Mouse (Mus musculus): ENCODE data around the gene Pan3. TPM values are rescaled to one million over a fixed set of nuclear protein-coding genes. Genes with fewer than 3 reads are reported as not detected.
A peak's percentile ranks its signal among the peaks of the same experiment; 100 is the strongest.

Pan3 gene
- polyA plus RNA-seq, 1 experiment from 2014 or later: 98.3 TPM

DNA sequence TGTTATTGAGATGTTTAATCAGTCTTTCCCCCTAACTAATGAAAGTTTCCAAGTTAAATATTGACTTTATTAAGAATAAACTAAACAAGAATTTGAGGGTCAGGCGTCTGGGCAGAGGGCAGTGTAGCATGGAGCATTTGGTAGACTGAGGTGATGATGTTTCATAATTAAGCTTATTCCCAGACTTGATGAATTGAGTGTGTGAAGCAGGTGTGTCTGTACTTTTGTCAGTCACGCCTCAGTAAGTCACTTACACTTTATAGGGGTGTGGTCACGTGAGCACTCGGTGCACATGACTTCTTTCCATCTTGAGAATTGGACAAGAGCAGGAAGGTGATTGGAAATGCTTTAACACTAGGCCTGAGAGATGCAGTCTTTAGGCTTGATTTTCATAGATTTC lies 26.5 kb downstream of the Pan3 start:
- H3K9ac ChIP-seq (replicated peaks; ENCODE audit: low read depth, low read length): no peak overlapping the region
- WGBS: 79% methylated on average over 4 of the region's 4 CpGs
- H3K4me2 ChIP-seq (replicated peaks; ENCODE audit: low read depth, low read length): no peak overlapping the region
- ATAC-seq (ENCODE audit: insufficient number of reproducible peaks, insufficient read depth, low FRiP score, low read depth): no peak
- H3K36me3 ChIP-seq (ENCODE audit: control insufficient read depth, insufficient read depth, low read length): peaks cover 13% of the 10 kb centered on the region
- no peak overlapping the region for H3K27ac ChIP-seq (ENCODE audit: low read length)
- no peaks in the 10 kb centered on the region for H3K27me3 ChIP-seq (ENCODE audit: control insufficient read depth, insufficient read depth, low read length)
- H3K9me3 ChIP-seq (ENCODE audit: control insufficient read depth, low read depth, low read length): no peaks in the 10 kb centered on the region
- H3K4me1 ChIP-seq (ENCODE audit: control insufficient read depth, insufficient read depth, low read length): 0 out of 2 replicates have a peak, but pooled peaks cover 3% of the 10 kb centered on the region
- no peak overlapping the region for H3K4me3 ChIP-seq (ENCODE audit: low read depth, low read length)

DNA sequence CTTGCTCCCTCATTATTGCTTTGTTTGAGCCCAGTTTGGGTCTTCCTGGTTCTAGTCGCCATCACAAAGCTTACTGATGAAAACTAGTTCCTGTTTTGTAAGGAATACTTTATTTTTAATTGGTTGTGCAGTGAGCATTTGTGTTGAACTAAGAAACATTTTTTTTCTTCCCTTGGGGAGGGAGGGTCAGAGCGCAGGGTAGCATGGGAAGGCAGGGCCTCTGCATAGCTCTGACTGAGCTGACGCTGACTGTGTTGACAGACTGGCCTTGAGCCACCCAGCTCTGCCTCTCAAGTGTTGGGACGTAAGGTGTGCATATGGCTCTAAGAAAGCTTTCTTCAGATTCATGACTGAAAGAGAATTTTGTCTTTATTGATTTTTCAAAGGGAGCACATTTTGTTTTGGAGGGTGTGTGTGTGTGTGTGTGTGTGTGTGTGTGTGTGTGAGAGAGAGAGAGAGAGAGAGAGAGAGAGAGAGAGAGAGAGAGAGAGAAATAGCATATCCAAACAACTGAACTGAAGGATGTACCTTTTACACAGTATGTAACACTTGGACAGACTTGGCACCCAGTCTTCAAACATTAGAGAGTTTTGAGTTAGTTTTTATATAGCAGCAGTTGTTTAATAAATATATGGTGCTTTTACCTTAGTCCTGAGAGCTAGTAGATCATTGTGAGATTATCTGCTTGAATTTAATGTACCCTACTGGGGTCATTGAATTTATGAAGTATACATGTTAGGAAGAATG lies 30.0 kb downstream of the Pan3 start:
- peaks cover 4% of the 10 kb centered on the region; the same call in 1 of the 2 replicates for H3K36me3 ChIP-seq (ENCODE audit: control insufficient read depth, insufficient read depth, low read length)
- no peaks in the 10 kb centered on the region for H3K9me3 ChIP-seq (ENCODE audit: control insufficient read depth, low read depth, low read length)
- H3K27ac ChIP-seq (ENCODE audit: low read length): no peak overlapping the region
- no peak overlapping the region for H3K4me3 ChIP-seq (ENCODE audit: low read depth, low read length)
- WGBS: 57% methylated on average over 4 of the region's 4 CpGs
- no peak overlapping the region for H3K9ac ChIP-seq (replicated peaks; ENCODE audit: low read depth, low read length)
- H3K27me3 ChIP-seq (ENCODE audit: control insufficient read depth, insufficient read depth, low read length): no peaks in the 10 kb centered on the region
- ATAC-seq (ENCODE audit: insufficient number of reproducible peaks, insufficient read depth, low FRiP score, low read depth): peak; percentile 76; the same call in 1 of the 2 replicates
- 0 out of 2 replicates have a peak, but pooled peaks cover 3% of the 10 kb centered on the region for H3K4me1 ChIP-seq (ENCODE audit: control insufficient read depth, insufficient read depth, low read length)
- no peak overlapping the region for H3K4me2 ChIP-seq (replicated peaks; ENCODE audit: low read depth, low read length)

- H3K4me3 ChIP-seq (ENCODE audit: low read depth, low read length): no peak overlapping the region
- no peak overlapping the region for H3K27ac ChIP-seq (ENCODE audit: low read length)
- no peak overlapping the region for H3K9ac ChIP-seq (replicated peaks; ENCODE audit: low read depth, low read length)
- no peak overlapping the region for H3K4me2 ChIP-seq (replicated peaks; ENCODE audit: low read depth, low read length)
- WGBS: 76% methylated on average over 3 of the region's 3 CpGs
- 0 out of 2 replicates have a peak, but pooled peaks cover 3% of the 10 kb centered on the region for H3K4me1 ChIP-seq (ENCODE audit: control insufficient read depth, insufficient read depth, low read length)
- H3K27me3 ChIP-seq (ENCODE audit: control insufficient read depth, insufficient read depth, low read length): no peaks in the 10 kb centered on the region
- ATAC-seq (ENCODE audit: insufficient number of reproducible peaks, insufficient read depth, low FRiP score, low read depth): no peak
- no peaks in the 10 kb centered on the region for H3K9me3 ChIP-seq (ENCODE audit: control insufficient read depth, low read depth, low read length)
- no peaks in the 10 kb centered on the region; the same call in 1 of the 2 replicates for H3K36me3 ChIP-seq (ENCODE audit: control insufficient read depth, insufficient read depth, low read length)
These were observed 33.3 kb downstream of the Pan3 start for GRCm38 (mm10) chr5:147463251-147463650.

DNA sequence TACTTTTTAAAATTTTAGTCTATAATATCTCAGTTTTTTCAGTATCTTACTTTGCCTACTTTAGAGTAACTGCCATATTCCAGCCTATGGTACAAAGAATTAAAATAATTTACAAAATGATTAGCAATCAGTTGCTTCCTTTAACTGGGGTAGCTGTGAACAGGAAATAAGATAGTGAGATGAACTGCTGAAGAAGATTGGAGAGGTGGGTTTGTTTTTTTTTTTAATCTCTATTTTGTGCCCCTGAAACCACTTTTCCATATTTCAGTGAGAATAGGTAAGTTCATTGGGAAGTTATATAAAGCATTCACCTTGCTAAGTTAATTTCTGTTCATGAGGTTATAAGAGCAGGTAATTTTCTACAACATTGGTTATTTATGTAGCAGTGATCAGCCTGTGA lies 36.4 kb downstream of the Pan3 start:
- no peaks in the 10 kb centered on the region for H3K27me3 ChIP-seq (ENCODE audit: control insufficient read depth, insufficient read depth, low read length)
- no peak overlapping the region for H3K4me3 ChIP-seq (ENCODE audit: low read depth, low read length)
- H3K9ac ChIP-seq (replicated peaks; ENCODE audit: low read depth, low read length): no peak overlapping the region
- no peak for ATAC-seq (ENCODE audit: insufficient number of reproducible peaks, insufficient read depth, low FRiP score, low read depth)
- no peak overlapping the region for H3K4me2 ChIP-seq (replicated peaks; ENCODE audit: low read depth, low read length)
- no peaks in the 10 kb centered on the region for H3K9me3 ChIP-seq (ENCODE audit: control insufficient read depth, low read depth, low read length)
- H3K27ac ChIP-seq (ENCODE audit: low read length): no peak overlapping the region
- no peaks in the 10 kb centered on the region for H3K4me1 ChIP-seq (ENCODE audit: control insufficient read depth, insufficient read depth, low read length)
- no peaks in the 10 kb centered on the region; the same call in 1 of the 2 replicates for H3K36me3 ChIP-seq (ENCODE audit: control insufficient read depth, insufficient read depth, low read length)

DNA sequence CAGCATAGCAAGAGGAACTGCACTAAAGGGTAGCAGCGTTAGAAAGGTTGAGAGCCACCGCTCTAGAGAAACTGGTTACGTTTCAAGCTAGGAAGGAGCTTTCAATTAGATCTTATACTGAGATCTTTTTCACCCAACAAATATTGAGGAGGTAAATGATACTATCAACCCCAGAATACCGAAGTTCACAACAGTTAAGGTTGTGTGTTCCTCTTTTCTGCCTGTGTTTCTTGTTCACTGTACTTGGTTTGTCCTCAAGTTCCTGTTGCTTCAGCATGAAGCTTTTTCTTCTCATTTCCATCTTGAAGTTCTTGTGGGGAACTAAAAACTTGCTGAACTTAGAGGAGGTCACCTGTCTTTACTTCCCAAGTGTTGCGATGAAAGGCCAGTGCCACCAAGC lies 41.2 kb downstream of the Pan3 start:
- Histone ChIP-seq H3K4me2 (replicated peaks; ENCODE audit: low read depth, low read length) (no peak overlapping the region), H3K4me1 (ENCODE audit: control insufficient read depth, insufficient read depth, low read length) (no peaks in the 10 kb centered on the region), H3K27me3 (ENCODE audit: control insufficient read depth, insufficient read depth, low read length) (no peaks in the 10 kb centered on the region), H3K9me3 (ENCODE audit: control insufficient read depth, low read depth, low read length) (no peaks in the 10 kb centered on the region), H3K4me3 (ENCODE audit: low read depth, low read length) (no peak overlapping the region), H3K27ac (ENCODE audit: low read length) (no peak overlapping the region), H3K36me3 (ENCODE audit: control insufficient read depth, insufficient read depth, low read length) (no peaks in the 10 kb centered on the region), H3K9ac (replicated peaks; ENCODE audit: low read depth, low read length) (no peak overlapping the region)
- no peak for ATAC-seq (ENCODE audit: insufficient number of reproducible peaks, insufficient read depth, low FRiP score, low read depth)
- WGBS: 92% methylated on average over 5 of the region's 5 CpGs

DNA sequence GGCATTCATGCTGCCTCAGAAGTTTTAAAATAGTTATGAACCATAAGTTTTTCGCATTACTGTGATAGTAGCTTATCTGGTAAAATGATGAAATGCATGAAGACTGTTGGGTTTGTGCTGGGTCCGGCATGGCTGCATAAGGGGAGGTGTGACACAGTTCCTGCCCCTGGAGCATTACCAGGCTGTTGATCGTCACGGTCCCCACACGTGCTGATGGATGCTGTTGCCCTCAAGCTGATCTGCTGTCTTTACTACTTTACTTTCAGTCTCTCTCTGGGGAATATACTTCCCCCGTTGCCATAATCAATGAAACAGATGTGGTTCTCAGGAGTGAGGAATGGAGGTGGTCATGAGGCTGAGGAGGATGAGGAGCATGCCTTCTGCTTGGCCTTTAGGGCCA lies 43.1 kb downstream of the Pan3 start:
- Histone ChIP-seq H3K36me3 (ENCODE audit: control insufficient read depth, insufficient read depth, low read length) (no peaks in the 10 kb centered on the region), H3K27me3 (ENCODE audit: control insufficient read depth, insufficient read depth, low read length) (no peaks in the 10 kb centered on the region), H3K4me1 (ENCODE audit: control insufficient read depth, insufficient read depth, low read length) (no peaks in the 10 kb centered on the region), H3K4me3 (ENCODE audit: low read depth, low read length) (no peak overlapping the region), H3K4me2 (replicated peaks; ENCODE audit: low read depth, low read length) (no peak overlapping the region), H3K27ac (ENCODE audit: low read length) (no peak overlapping the region), H3K9ac (replicated peaks; ENCODE audit: low read depth, low read length) (no peak overlapping the region), H3K9me3 (ENCODE audit: control insufficient read depth, low read depth, low read length) (no peaks in the 10 kb centered on the region)
- WGBS: 80% methylated on average over 6 of the region's 6 CpGs
- ATAC-seq (ENCODE audit: insufficient number of reproducible peaks, insufficient read depth, low FRiP score, low read depth): no peak

GRCm38 (mm10) chr5:147473856-147474255 lies 43.9 kb downstream of the Pan3 start:
- Histone ChIP-seq H3K4me3 (ENCODE audit: low read depth, low read length) (no peak overlapping the region), H3K27ac (ENCODE audit: low read length) (no peak overlapping the region), H3K36me3 (ENCODE audit: control insufficient read depth, insufficient read depth, low read length) (no peaks in the 10 kb centered on the region), H3K27me3 (ENCODE audit: control insufficient read depth, insufficient read depth, low read length) (no peaks in the 10 kb centered on the region), H3K4me2 (replicated peaks; ENCODE audit: low read depth, low read length) (no peak overlapping the region), H3K9ac (replicated peaks; ENCODE audit: low read depth, low read length) (no peak overlapping the region), H3K9me3 (ENCODE audit: control insufficient read depth, low read depth, low read length) (no peaks in the 10 kb centered on the region), H3K4me1 (ENCODE audit: control insufficient read depth, insufficient read depth, low read length) (no peaks in the 10 kb centered on the region)
- ATAC-seq (ENCODE audit: insufficient number of reproducible peaks, insufficient read depth, low FRiP score, low read depth): no peak
- 85% methylated on average over 3 of the region's 3 CpGs for WGBS

GRCm38 (mm10) chr5:147476109-147476508 lies 46.1 kb downstream of the Pan3 start:
- WGBS: 91% methylated on average over 5 of the region's 5 CpGs

DNA sequence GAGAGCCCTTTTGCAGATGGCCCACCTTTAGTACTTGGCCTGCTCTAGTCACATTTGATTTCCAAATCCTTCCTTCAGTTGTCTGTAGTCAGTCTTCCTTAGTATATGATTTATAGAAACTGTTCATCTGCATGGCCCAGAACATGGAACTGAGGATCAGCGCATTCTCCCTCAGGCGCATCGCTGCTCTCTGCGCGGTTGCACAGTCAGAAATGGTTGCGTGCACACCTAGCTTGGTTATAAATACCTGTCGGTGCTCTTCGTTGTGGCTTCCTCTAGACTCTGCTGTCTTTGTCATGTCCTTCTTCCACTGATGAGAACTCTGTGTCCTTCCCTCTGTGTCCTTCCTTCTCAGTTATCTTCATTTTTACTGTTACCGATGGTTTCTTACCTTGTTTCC lies 47.1 kb downstream of the Pan3 start:
- no peaks in the 10 kb centered on the region for H3K27me3 ChIP-seq (ENCODE audit: control insufficient read depth, insufficient read depth, low read length)
- H3K4me3 ChIP-seq (ENCODE audit: low read depth, low read length): no peak overlapping the region
- no peak for ATAC-seq (ENCODE audit: insufficient number of reproducible peaks, insufficient read depth, low FRiP score, low read depth)
- H3K36me3 ChIP-seq (ENCODE audit: control insufficient read depth, insufficient read depth, low read length): no peaks in the 10 kb centered on the region
- H3K27ac ChIP-seq (ENCODE audit: low read length): no peak overlapping the region
- H3K4me1 ChIP-seq (ENCODE audit: control insufficient read depth, insufficient read depth, low read length): no peaks in the 10 kb centered on the region
- H3K9me3 ChIP-seq (ENCODE audit: control insufficient read depth, low read depth, low read length): no peaks in the 10 kb centered on the region
- whole genome bisulfite sequencing: 95% methylated on average over 9 of the region's 9 CpGs
- no peak overlapping the region for H3K9ac ChIP-seq (replicated peaks; ENCODE audit: low read depth, low read length)
- no peak overlapping the region for H3K4me2 ChIP-seq (replicated peaks; ENCODE audit: low read depth, low read length)

More at GRCm38 (mm10) chr5:147476109-147476508, 46.1 kb downstream of the Pan3 start:
- no peak for ATAC-seq (ENCODE audit: insufficient number of reproducible peaks, insufficient read depth, low FRiP score, low read depth)
- no peak overlapping the region for H3K27ac ChIP-seq (ENCODE audit: low read length)
- no peak overlapping the region for H3K4me3 ChIP-seq (ENCODE audit: low read depth, low read length)
- no peaks in the 10 kb centered on the region for H3K9me3 ChIP-seq (ENCODE audit: control insufficient read depth, low read depth, low read length)
- no peaks in the 10 kb centered on the region for H3K27me3 ChIP-seq (ENCODE audit: control insufficient read depth, insufficient read depth, low read length)
- no peak overlapping the region for H3K9ac ChIP-seq (replicated peaks; ENCODE audit: low read depth, low read length)
- H3K36me3 ChIP-seq (ENCODE audit: control insufficient read depth, insufficient read depth, low read length): no peaks in the 10 kb centered on the region
- no peaks in the 10 kb centered on the region for H3K4me1 ChIP-seq (ENCODE audit: control insufficient read depth, insufficient read depth, low read length)
- no peak overlapping the region for H3K4me2 ChIP-seq (replicated peaks; ENCODE audit: low read depth, low read length)

Data from stomach, embryonic 14.5 days (tissue).